Mouse (Mus musculus) heart, adult 8-10 months (tissue): ENCODE measurements around the gene Dtx3. TPM values are rescaled to one million over a fixed set of nuclear protein-coding genes. Genes with fewer than 3 reads are reported as not detected.

Experiments used
- DNase-seq: peaks from one replicate; pipeline ENCODE4 v3.0.0; 2022; ENCODE audit warnings: low spot score
- total RNA-seq, 4 experiments: library from RNA; stranded (reverse); gene quantifications; 2 replicates each; pipeline ENCODE4 v1.2.4; 2022

Dtx3 gene
- total RNA-seq, 4 experiments from 2014 or later, result 18.1 to 29.6 (median 24.2) TPM

DNA sequence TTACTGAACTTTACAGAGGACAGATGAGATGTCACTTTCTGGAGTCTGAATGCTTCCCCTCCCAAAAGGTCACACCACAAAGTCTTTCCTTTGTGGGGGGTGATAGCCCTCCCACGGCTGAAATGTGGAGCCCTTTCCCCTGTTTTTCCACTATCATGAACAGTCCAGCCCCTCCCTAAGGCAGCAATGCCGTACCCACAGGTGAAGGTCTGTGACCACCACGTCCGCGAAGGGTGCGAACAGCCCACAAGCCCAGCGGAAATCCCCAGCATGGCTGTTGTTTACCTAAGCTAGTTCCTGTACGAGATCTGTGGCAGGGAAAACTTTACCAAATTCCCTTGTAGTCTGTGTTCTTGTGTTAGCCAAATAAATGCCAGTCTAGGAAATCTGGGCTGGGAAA is 54.0 kb downstream of the Dtx3 start:
- no peak for DNase-seq

- no peak for DNase-seq
Observed at GRCm38 (mm10) chr10:127140971-127141370, 54.6 kb downstream of the Dtx3 start.

Other genes with a start within 250 kb of the Dtx3 start
- 100 to 1,000 TPM in 2 of 4 experiments, 10 to 100 TPM in 2; 84.6 to 110 (median 95.0) TPM for gene Ctdsp2, start 217.0 kb downstream of the Dtx3 start, total RNA-seq
- under 1 TPM; 0.32 to 0.87 (median 0.42) TPM for gene Avil, start 195.0 kb downstream of the Dtx3 start, total RNA-seq
- gene Tsfm, start 164.9 kb downstream of the Dtx3 start, total RNA-seq, result 10 to 100 TPM; 50.9 to 67.0 (median 55.9) TPM
- gene Mettl1, start 154.3 kb downstream of the Dtx3 start, total RNA-seq, result 1 to 10 TPM; 7.5 to 9.6 (median 9.2) TPM
- gene Eef1akmt3, start 154.2 kb downstream of the Dtx3 start, total RNA-seq, result not detected
- gene Cyp27b1, start 147.5 kb downstream of the Dtx3 start, total RNA-seq, result under 1 TPM in 1 of 4 experiments, not detected in 3; 0.19 TPM
- 1 to 10 TPM; 2.4 to 4.1 (median 3.3) TPM for gene March9, start 135.5 kb downstream of the Dtx3 start, total RNA-seq
- gene Cdk4, start 132.2 kb downstream of the Dtx3 start, total RNA-seq, result 10 to 100 TPM; 74.9 to 90.0 (median 79.0) TPM
- 10 to 100 TPM; 43.7 to 50.9 (median 48.6) TPM for gene Tspan31, start 125.5 kb downstream of the Dtx3 start, total RNA-seq
- gene Agap2, start 120.4 kb downstream of the Dtx3 start, total RNA-seq, result 1 to 10 TPM; 3.6 to 6.1 (median 4.8) TPM
- gene Os9, start 74.6 kb downstream of the Dtx3 start, total RNA-seq, result 10 to 100 TPM; 22.2 to 31.6 (median 24.1) TPM
- gene B4galnt1, start 30.5 kb downstream of the Dtx3 start, total RNA-seq, result 1 to 10 TPM; 1.2 to 3.2 (median 1.5) TPM
- 10 to 100 TPM; 13.0 to 24.6 (median 15.5) TPM for gene Slc26a10, start 15.1 kb downstream of the Dtx3 start, total RNA-seq
- gene Arhgef25, start 5.6 kb downstream of the Dtx3 start, total RNA-seq, result 10 to 100 TPM in 3 of 4 experiments, 1 to 10 TPM in 1; 8.1 to 13.4 (median 10.8) TPM
- 10 to 100 TPM; 32.4 to 38.3 (median 35.3) TPM for gene Pip4k2c, start 15.9 kb upstream of the Dtx3 start, total RNA-seq
- gene Kif5a, start 67.6 kb upstream of the Dtx3 start, total RNA-seq, result 1 to 10 TPM in 2 of 4 experiments, under 1 TPM in 2; 0.54 to 1.6 (median 1.2) TPM
- gene Dctn2, start 70.6 kb upstream of the Dtx3 start, total RNA-seq, result 100 to 1,000 TPM; 143 to 151 (median 146) TPM
- gene Mbd6, start 93.3 kb upstream of the Dtx3 start, total RNA-seq, result 10 to 100 TPM; 17.6 to 25.5 (median 19.5) TPM
- gene Mars, start 116.1 kb upstream of the Dtx3 start, total RNA-seq, result 10 to 100 TPM; 42.1 to 48.8 (median 45.4) TPM
- 1 to 10 TPM; 1.5 to 3.2 (median 3.0) TPM for gene Arhgap9, start 126.2 kb upstream of the Dtx3 start, total RNA-seq
- gene Gli1, start 146.2 kb upstream of the Dtx3 start, total RNA-seq, result 1 to 10 TPM; 1.1 to 1.7 (median 1.3) TPM
- gene Inhbe, start 158.7 kb upstream of the Dtx3 start, total RNA-seq, result not detected
- not detected for gene Inhbc, start 174.7 kb upstream of the Dtx3 start, total RNA-seq
- 100 to 1,000 TPM; 150 to 177 (median 168) TPM for gene R3hdm2, start 184.6 kb upstream of the Dtx3 start, total RNA-seq